Mouse (Mus musculus) adrenal gland, adult 8-10 months (tissue): ENCODE measurements around the gene Bmyc. TPM values are rescaled to one million over a fixed set of nuclear protein-coding genes. Genes with fewer than 3 reads are reported as not detected.
"Not testable (repeated sequence)": the region's sequence is repeated elsewhere in the genome, so short reads cannot be mapped to it uniquely, and the experiment has no call there.

ENCODE experiments used
- DNase-seq: peaks from one replicate; pipeline ENCODE4 v3.0.0; 2022
- total RNA-seq, 4 experiments: library from RNA; stranded (reverse); gene quantifications; 2 replicates each; pipeline ENCODE4 v1.2.4; 2022

Gene Bmyc
- 10 to 100 TPM; 29.9 to 69.4 (median 39.2) TPM for total RNA-seq

DNA sequence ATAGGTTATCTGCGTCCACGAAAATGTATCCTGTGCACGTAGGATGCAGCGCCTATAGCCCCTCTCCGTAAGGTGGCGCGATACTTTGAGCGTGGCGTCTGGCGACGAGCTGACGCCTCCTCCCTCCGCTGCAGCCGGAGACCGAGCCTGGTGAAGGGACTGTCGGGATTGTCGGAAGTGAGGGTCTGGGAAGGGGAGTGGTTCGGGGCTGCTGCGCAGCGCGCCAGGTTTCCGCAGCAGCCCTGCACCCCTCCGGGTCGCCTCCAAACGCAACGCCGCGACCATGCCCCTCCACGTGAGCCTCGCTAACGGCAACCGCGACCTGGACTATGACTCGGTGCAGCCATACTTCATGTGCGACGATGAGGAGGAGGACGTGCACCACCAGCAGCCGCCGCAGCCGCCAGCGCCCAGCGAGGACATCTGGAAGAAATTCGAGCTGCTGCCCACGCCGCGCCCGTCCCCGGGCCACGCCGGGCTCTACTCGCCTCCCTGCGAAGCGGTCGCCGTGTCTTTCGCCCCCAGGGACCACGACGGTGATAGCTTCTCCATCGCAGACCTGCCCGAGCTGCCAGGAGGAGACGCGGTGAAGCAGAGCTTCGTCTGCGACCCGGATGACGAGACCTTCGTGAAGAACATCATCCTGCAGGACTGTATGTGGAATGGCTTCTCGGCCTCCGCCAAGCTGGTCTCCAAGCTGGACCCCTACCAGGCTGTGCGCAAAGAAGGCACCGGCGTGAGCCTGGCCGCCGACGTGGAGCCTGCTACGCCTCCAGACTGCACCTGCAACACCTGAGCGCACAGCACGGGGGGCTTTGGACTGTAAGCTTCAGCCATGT, at the start of gene Bmyc:
Gene Bmyc (plus strand): TSS at position 97 of the 839 bp plus-strand sequence.
- DNase-seq: peak; percentile 75

DNA sequence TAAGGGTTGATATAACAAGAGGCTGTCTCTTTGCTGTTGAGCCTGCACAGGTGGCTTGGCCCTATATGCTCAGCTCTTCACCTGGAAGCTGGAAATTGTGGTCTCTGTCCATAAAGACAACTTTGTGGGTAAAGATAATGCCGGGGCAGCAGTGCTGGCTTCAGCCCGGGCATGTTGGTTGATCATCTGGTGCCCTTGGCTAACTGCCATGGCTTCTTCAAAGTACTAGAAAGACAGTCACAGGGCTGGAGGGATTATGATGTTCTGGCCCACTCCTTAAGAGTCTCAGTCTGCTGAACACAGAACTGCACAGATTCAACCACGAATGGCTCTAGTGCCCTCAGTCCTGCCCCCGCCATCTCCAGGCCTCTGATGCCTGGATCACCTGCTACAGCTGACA, 49.3 kb upstream of the Bmyc start:
- DNase-seq: no peak

- DNase-seq: no peak
These were observed 48.9 kb upstream of the Bmyc start, which contains the start of gene Lcn5 for GRCm38 (mm10) chr2:25657652-25658051. TSS of gene Lcn5 (plus strand) at chr2:25657952.

GRCm38 (mm10) chr2:25660279-25660678, 46.3 kb upstream of the Bmyc start:
- peak; percentile 41 for DNase-seq

- no peak for DNase-seq
These were observed 45.1 kb upstream of the Bmyc start for GRCm38 (mm10) chr2:25661245-25661970.

DNA sequence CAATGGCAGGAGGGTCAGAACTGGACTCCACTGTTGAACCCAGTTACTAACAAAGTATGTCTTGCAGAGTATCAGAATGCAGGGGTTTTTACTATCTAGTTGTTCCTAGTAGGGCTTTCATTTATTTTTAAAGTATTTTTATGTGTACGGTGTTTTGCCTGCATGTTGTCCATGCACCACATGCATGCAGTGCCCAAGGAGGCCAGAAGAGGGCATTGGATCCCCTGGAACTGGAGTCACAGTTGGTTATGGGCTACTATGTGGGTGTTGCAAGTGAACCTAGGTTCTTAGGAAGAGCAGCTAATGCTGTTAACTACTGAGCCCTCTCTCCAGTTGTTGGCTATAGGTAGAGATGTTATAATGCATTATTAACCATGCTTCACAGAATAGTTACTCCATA, 43.0 kb upstream of the Bmyc start:
- peak; percentile 38 for DNase-seq

- DNase-seq: no peak
These were observed 42.4 kb upstream of the Bmyc start for GRCm38 (mm10) chr2:25664125-25664524.

DNA sequence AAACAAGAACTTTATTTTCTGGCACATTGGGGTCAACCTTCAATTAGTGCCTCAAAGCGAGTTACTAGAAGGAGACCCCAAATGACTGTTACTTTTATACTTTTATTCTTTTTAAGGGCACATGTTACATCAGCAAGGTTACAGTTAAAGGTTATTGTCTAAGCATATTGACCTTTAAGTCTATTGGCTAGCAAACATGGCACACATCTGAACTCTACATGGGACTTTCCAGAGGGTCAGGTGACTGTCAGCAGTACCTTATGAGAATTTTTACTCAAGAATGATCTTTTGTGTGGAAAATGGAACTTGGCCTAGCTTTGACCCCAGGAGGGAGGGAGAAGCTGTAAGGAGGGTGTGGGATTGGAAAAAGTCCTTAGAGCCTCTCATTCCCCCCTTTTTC, 40.0 kb upstream of the Bmyc start:
- DNase-seq: no peak

- DNase-seq: no peak
These were observed 30.1 kb upstream of the Bmyc start, which contains the start of gene Lcn6 for GRCm38 (mm10) chr2:25676486-25676885. TSS of gene Lcn6 (plus strand) at chr2:25676786.

DNA sequence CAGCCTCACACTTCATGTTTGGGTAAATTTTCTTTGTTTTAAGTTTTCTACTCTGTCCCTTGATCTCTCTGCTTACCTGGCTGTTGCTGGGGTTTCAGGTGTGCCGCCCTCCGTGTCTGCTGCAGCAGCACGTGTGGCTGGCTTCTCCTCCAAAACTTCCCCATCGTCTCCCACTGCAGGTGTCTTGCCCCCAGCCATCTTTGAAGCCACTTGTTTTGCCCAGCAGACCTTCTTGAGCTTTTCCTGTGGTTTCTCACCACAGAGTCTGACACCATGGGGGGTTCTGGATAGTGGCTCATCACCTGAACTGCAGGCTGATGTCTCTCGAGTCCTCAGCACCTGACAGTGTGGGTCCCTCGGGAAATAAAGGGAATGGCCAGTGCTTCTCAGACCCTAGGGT, 27.0 kb upstream of the Bmyc start:
- DNase-seq: no peak

GRCm38 (mm10) chr2:25682426-25682825, 24.1 kb upstream of the Bmyc start, which contains the start of gene Lcn10:
TSS of gene Lcn10 (plus strand) at chr2:25682726.
- DNase-seq: no peak

GRCm38 (mm10) chr2:25686941-25687340, 19.6 kb upstream of the Bmyc start:
- DNase-seq: no peak

- peak; percentile 55 for DNase-seq
These were observed 11.9 kb upstream of the Bmyc start for GRCm38 (mm10) chr2:25694605-25695004.

GRCm38 (mm10) chr2:25696951-25697350, 9.6 kb upstream of the Bmyc start:
- DNase-seq: no peak

GRCm38 (mm10) chr2:25698696-25699095, 7.8 kb upstream of the Bmyc start:
- no peak for DNase-seq

- DNase-seq: not testable (repeated sequence)
These were observed 6.8 kb upstream of the Bmyc start, which contains the start of gene Obp2a for GRCm38 (mm10) chr2:25699743-25700142. TSS of gene Obp2a (plus strand) at chr2:25700043.

DNA sequence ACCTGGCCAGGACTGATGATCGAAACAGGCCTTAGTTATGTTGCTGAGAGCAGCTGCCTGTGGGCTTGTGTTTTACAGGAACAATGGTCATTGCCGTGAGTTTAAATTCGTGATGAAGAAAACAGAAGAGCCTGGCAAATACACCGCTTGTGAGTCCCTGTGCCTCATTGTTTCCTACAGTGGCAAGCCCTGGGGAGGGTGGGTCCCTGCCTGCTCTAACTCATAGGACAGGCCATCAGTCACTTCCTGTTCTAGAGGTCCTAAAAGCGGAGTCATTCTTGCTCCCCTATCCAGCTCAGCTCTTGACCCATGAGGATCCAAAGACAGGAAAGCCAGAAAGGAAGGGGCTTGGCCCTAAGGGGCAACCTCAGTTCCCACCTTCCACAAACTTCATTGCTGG, 5.5 kb upstream of the Bmyc start:
- no peak for DNase-seq

DNA sequence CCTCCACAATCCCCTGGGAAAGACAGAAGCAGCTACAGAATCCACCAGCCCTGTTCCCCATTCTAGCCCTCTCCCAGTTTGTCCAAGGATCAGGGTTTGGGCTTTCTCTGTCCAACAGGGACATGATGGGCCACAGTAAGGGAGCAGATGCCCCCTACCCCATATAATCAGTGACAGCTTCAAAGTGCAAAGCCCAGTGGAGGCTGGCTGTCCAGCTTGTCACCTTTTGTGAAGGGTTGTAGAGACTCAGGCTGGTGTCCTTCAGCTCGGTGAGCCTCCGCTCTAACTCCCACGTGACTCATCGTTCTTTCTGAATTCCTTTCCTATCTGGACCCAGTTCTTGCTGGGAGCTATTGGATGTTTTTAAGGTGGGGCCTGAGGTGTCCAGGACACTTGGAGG, 2.8 kb upstream of the Bmyc start:
- DNase-seq: no peak

- no peak for DNase-seq
These were observed 1.6 kb downstream of the Bmyc start for GRCm38 (mm10) chr2:25708121-25708520.

- DNase-seq: not testable (repeated sequence)
These were observed 2.5 kb downstream of the Bmyc start for GRCm38 (mm10) chr2:25709056-25709455.

- DNase-seq: not testable (repeated sequence)
These were observed 3.3 kb downstream of the Bmyc start for GRCm38 (mm10) chr2:25709791-25710190.

DNA sequence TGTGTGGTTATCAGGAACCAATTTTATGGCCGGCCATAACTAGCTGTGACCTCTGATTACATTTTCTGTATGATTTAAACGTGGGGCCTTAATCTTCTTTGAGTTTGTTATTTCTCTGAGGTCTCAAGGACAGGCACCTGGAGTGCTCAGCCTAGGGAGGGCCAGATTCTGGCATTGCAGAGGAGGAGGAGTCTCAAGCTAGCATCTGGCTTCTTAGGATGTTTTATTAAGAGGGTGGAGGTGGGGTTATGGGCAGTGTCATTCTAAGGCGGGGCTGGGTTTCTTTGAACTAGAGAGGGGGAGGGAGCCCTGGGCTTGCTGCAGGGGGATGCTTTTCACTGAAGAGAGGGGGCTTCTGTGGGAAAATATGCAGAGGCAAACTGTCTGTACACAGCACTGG, 5.1 kb downstream of the Bmyc start:
- DNase-seq: not testable (repeated sequence)

- no peak for DNase-seq
These were observed 10.7 kb downstream of the Bmyc start for GRCm38 (mm10) chr2:25717222-25717621.
